Mouse (Mus musculus) c-Kit-positive CD71-positive TER-119-negative erythroid progenitor cells, embryonic 14.5 days (primary cell): ENCODE measurements around the gene Edc3.

Experiments
- DNase-seq: peaks from one replicate; pipeline ENCODE4 v3.0.0-alpha.2; 2013; ENCODE audit warnings: low read depth

Edc3 gene

GRCm38 (mm10) chr9:57761563-57762551, 53.5 kb downstream of the Edc3 start:
- no peak for DNase-seq

GRCm38 (mm10) chr9:57762563-57762991, 54.2 kb downstream of the Edc3 start:
- DNase-seq: no peak

- DNase-seq: no peak
These were observed 56.0 kb downstream of the Edc3 start for GRCm38 (mm10) chr9:57764147-57764973.

- DNase-seq: peak; percentile 81
These were observed 56.6 kb downstream of the Edc3 start for GRCm38 (mm10) chr9:57764974-57765363.

- DNase-seq: no peak
These were observed 57.3 kb downstream of the Edc3 start, which contains the start of gene Clk3 for GRCm38 (mm10) chr9:57765364-57766351. TSS of gene Clk3 (minus strand) at chr9:57765860.

GRCm38 (mm10) chr9:57766431-57766830, 58.1 kb downstream of the Edc3 start:
- DNase-seq: no peak

GRCm38 (mm10) chr9:57767231-57767630, 58.9 kb downstream of the Edc3 start:
- DNase-seq: no peak

- peak; percentile 73 for DNase-seq
These were observed 61.3 kb downstream of the Edc3 start for GRCm38 (mm10) chr9:57769539-57770069.

GRCm38 (mm10) chr9:57770214-57770613, 61.9 kb downstream of the Edc3 start:
- no peak for DNase-seq

GRCm38 (mm10) chr9:57770836-57771235, 62.5 kb downstream of the Edc3 start:
- DNase-seq: no peak

- no peak for DNase-seq
These were observed 65.4 kb downstream of the Edc3 start for GRCm38 (mm10) chr9:57773754-57774153.

GRCm38 (mm10) chr9:57774168-57774567, 65.8 kb downstream of the Edc3 start:
- DNase-seq: no peak

- no peak for DNase-seq
These were observed 66.7 kb downstream of the Edc3 start for GRCm38 (mm10) chr9:57775026-57775425.

- DNase-seq: no peak
These were observed 67.4 kb downstream of the Edc3 start for GRCm38 (mm10) chr9:57775736-57776135.

- no peak for DNase-seq
These were observed 74.3 kb downstream of the Edc3 start for GRCm38 (mm10) chr9:57782656-57783055.

GRCm38 (mm10) chr9:57789733-57790132, 81.4 kb downstream of the Edc3 start:
- DNase-seq: no peak

GRCm38 (mm10) chr9:57797456-57797855, 89.1 kb downstream of the Edc3 start:
- DNase-seq: no peak

- no peak for DNase-seq
These were observed 90.4 kb downstream of the Edc3 start for GRCm38 (mm10) chr9:57798725-57799253.

- no peak for DNase-seq
These were observed 92.1 kb downstream of the Edc3 start for GRCm38 (mm10) chr9:57800325-57800975.
